Mouse (Mus musculus): ENCODE measurements around the gene Tbcd.

Tbcd gene

DNA sequence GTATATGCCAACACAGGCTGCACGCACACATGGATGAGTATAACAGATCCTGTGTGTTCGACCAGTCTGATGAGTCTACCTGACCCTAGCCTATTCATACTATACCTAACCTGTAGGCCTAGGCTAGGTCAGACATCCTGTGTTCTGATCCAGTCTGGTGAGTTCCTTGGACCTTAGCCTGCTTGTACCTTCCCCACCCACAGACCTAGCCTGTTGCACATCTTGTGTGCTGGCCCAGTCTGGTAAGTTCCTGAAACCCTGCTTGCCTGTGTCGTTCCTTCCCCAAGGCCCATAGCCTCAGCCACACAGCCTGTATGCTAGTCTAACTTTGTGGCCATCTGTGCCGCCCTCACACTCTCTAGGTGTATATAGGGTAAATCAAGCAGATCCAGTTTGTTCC, 112.5 kb downstream of the Tbcd start:
- no peak for DNase-seq (ENCODE audit: low read depth)

DNA sequence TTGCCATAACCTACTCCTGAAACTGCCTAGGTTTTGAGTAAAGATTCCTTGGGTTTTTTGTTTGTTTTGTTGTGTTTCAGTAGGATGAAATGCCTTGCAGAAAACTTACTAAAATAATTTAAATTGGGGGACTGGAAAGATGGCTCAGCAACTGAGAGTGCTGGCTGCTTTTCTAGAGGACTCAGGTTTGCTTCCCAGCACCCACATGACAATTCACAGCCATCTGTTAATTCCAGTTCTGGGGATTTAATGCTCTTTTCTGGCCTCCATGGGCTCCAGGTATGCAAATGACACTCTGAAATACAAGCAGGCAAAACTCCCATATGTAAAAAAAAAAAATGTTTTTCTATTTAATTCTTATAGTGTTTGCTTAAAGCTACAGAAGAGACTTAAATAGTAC, 130.1 kb downstream of the Tbcd start:
- DNase-seq (ENCODE audit: low read depth) = no peak

DNA sequence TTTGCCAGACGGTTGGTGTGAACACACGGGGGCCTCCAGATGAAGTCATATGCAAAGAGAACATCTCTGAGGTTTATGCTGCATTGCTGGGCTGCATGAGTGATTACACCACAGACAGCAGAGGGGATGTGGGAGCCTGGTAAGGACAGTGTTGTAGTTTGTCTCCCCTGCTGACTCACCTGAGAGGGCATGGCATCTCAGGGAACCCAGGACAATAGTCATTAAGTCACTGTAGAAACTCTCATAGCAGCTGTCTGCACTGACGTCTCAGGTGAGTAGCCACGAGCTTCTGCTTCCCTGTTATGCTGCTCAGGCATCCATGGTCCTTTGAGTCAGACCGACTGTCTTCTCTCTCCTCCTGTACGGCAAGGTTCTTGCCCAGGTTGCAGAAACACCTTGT, 145.5 kb downstream of the Tbcd start:
- DNase-seq (ENCODE audit: low read depth) = no peak

DNA sequence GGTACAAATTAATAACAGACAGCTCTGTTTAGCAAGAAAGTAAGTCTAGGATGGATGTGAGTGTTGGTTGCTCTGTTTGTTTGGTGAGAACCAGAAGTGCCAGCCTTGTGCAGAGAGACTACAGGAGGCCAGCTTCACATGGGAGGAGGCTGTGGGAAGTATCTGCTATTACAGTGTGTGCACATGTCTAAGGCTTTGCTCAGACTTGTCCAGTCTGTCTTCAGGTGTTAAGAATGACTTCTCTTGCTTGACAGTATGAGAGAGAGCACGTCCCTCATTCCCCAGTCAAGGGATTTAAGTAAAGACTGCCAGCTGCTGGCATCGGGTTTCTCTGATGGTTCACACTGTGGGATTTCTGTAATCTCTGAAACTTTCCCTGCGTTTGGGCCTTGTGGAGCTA, 149.7 kb downstream of the Tbcd start:
- no peak for DNase-seq (ENCODE audit: low read depth)

DNA sequence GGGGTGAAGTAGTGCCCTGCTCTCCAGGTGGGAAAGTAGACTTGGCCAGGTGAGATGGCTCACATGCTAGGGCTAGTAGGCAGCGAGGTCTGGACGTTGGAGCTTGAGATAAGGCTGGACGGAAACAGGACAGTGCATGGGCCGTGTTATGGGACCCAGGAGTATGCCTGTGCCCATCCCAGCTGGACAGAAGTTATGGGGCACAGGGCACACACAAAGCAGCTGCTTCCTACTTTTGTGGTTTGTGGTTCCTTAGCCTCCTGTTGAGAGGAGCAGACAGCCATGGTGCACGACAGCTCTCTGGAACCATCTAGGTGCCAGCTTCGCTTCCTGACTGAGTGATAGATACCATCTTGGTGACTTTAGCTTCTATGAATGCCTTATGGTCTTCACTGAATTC, 153.9 kb downstream of the Tbcd start:
- DNase-seq (ENCODE audit: low read depth) = peak; percentile 76

DNA sequence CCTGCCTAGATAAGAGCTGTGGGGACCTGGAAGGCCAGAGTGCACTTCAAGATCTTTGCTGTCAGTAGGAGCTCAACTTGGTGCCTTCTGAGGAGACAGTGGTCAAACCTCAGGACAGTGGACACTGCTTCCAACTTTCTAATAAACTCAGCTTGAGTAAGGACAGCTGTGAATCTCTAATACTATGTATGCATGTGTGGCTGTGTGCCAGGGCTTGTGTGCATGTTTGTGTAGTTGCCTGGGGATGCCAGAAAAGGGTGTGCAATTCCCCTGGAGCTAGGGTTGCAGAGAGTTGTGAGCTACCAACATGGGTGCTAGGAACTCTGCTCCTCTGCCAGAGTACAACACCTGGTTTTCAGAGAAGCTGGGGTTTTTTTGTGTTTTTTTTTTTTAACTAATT, 159.2 kb downstream of the Tbcd start:
- DNase-seq (ENCODE audit: low read depth) = no peak

DNA sequence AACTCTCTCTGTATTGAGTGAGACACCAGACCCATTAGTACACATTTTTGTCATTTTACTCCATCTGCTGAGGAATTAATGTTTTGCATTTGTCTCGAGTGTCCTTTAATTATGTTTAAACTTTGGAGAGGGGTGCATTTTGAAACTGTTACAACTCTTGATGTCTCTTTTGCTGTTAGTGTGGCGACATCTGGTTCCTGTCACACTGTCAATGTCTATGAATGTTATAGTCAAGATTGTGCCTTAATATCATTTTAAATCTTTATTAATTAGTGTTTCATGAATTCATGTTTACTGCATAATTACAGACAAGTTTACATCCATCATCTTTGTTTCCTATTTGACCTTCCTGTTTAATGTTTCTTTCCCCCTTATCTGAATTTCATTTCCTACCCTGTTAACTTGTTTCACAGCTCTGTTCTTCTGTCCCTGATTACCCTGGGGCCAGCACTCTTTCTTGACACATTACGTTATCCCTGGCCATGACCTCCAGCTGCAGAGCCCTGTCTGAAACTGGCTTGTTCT, 164.3 kb downstream of the Tbcd start:
- no peak for DNase-seq (ENCODE audit: low read depth)

DNA sequence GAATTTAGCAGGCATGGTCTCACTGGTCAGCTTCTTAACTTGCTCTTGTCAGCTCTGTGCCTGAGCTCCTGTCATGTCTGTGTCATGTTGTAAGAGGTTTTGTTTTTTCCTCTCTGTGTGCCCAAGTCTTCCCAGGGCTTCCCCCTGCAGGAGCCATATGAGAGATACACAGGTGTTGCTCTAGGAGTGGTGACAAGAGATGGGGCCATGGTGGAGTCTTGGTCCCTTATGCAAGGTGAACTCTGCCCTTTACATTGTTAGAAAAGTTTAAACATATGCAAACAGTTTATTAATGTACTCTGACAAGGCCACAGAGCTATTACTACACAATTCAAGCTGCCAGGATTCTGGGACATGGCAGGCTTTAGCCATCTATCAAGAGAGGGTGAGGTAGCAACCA, 164.8 kb downstream of the Tbcd start:
- DNase-seq (ENCODE audit: low read depth) = no peak

DNA sequence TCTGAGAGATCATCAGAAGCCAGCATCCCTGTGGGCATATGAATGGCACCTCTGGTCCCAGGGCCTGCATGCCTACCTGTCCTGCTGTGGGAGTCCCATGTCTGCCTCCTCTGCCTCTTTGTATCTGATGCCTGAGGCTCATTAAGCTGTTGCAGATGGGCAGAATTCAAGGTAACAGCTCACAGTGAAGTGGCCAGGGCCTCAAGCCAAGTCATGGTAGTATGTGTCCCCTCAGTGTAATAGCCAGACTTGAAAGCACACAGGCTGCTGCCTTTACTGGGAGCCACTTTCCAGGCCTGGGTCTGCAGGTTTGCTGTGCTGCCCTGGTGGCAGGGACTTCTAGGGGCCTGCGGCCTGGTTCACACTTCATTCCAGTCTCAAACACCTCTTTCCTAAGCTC, 165.6 kb downstream of the Tbcd start:
- DNase-seq (ENCODE audit: low read depth) = no peak

DNA sequence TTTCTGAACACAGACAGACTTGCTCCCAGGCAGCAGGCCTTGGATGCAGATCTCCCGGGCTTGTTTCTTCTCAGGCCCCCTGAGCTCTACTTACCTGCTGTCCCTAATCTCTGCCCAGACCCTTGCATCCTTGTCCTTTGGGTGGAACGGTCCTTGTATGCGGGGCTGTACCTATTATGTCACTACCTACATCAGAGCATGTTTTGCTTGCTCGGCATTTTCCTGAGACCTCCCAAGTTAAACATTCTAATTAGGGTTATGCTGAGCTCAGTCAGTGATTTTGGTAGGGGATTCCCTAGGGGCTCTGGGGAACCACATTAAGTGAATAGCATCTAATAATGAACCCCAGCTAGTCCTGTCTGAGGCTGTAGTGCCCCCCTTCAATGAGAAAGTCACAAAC, 173.3 kb downstream of the Tbcd start:
- DNase-seq (ENCODE audit: low read depth) = no peak

DNA sequence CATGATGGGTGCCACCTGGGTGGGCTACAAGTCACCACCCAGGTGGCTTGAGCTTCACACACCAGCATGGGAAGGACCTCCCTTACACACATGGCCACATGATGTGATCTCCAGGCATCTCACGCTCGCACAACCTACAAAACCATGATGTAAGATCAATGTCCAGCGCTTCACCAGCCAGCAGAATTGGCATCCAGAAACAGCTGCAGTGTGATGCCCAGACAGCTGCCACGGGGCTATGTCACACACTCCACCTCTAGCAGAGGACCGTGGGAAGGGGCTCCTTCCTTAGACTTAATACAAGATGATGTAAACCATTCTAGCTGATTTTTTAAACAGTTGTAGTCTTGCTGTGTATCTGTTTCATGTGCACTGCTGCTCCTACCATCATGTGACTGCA, 175.8 kb downstream of the Tbcd start:
- no peak for DNase-seq (ENCODE audit: low read depth)

DNA sequence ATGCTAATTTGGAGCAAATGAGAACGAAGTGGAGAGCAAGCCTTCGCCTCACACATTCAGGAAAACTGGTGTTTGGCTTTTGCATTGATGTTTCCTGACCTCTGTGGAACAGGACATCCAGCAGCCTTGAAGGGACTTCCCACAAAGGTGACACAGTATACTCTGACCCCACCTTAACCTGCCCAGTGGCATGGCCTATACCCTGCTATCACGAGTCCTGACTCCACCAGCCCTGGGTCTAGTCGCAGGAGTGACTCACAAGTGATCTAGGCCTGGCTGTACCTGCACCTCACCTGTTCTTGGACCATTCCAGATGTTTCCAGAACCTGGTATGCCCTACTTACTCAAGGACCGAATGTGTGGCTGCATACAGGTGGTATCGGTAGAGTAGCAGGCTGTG, 177.8 kb downstream of the Tbcd start:
- DNase-seq (ENCODE audit: low read depth) = no peak

DNA sequence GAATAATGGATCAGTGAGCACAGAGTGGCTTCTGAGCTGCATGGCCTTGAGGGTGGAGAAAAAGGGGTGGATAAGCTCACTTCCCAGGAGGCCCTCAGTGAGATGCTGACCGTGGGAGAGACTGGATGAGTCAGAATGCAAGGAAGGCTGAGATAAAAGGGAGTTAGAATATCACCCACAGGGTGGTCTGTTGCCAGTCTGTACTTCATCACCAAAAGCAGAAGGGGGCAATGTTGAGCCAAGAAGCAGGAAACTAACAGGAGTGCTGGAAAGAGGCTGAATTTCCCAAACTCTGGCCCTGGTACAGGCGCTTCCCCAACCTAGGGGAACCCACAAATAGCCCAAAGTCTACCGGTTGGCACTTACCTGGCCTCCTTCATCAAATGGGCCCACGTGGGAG, 178.7 kb downstream of the Tbcd start:
- DNase-seq (ENCODE audit: low read depth) = peak; percentile 31

DNA sequence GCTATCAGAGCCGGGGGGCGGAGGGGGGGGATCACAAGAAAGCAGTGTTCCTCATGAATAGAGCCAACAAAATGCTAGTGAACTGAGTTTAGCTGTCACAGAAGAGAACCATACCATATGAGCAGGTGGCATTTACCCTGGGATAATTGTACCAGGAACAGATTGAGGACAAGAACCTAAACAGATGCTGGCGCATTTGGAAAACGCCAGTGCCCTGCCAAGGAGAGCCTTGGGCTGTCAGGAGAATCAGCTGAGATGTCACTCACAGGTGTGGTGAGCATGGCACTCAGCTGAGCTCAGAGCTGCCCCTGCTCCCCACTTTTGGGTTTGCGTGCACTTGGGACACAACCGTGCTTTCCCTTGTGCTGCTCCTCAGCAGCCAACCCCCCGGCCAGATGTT, 179.7 kb downstream of the Tbcd start:
- DNase-seq (ENCODE audit: low read depth) = no peak

DNA sequence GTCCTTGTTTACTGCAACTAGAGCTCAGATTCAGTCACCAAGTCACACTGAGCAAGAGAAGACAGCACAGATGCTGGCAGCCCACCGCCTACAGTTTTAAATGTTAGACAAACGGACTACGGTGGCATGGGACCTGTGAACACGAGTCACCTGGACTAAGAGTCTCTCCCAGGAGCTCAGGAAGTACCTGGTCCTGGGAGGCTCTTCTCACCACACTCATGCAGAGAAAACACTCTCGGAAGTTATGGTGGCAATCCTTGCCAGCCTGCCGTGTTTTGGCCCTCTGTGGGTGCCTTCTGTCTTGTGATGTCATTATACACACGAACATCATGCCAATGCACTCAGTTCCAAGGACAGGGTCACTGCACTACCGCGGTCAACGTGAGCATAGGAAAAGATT, 184.9 kb downstream of the Tbcd start:
- no peak for DNase-seq (ENCODE audit: low read depth)

DNA sequence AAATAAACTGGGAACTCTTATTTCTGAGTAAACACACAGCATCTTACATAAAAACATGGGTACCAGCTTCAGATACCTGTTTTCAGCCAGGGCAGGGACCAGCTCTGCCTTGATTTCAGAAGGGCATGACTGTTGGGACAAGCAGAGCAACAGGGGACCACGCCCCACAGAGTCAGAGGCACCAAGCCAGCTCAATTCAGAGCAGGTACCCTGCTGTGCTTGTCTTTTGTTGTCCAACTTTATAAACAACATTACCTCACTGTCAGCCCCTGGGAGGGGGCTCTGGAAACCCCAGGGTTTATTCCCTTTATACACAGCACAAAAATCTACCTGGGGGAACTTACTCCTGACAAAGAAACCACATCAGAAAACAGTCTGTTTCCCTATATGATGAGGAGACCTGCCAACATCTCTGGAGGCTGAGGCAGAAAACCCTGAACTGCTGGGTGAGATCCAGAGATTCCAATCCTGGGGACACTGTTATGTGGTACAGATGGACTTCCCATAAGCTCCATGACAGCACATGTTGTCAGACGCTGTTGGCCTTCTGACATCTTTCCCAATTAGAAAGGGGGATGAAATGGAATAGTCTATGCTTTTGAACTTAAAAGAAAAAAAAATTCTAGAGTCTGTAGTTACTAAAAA, 189.9 kb downstream of the Tbcd start:
- no peak for DNase-seq (ENCODE audit: low read depth)

DNA sequence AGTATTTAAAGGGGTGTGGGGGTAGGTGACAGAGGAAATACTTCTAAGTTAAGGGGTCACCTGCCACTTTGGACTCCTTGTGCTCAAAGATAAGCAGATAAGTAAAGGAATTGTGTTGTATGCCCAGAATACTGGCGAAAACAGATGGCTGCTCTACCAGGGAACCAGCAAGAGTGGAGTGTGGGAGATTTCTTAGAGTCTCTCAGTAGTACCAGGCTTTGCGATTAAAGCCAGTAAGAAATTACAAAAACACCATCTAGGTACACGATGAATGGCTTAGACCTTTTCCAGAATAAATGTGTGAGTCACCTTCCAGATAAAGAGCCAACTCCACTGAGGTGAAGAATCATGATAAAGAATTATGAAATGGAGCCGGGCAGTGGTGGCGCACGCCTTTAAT, 193.6 kb downstream of the Tbcd start:
- no peak for DNase-seq (ENCODE audit: low read depth)

DNA sequence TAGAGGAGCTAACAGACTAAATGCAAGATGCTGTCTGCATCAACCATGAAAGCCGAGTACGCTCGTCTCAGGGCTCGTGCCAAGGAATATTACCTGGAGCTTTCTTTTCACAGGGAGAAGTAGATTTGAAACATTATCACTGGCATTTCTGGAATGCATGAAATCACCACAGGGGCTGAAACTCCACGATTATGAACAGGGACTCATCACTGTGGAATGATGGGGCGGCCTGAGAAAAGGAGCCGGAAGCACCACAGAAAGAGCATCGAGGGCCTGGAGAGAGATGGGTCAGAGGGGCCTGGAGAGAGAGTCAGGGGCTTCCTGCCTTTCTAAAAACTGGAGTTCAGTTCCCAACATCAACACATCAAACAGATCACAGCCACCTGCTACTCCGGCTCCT, 195.6 kb downstream of the Tbcd start:
- DNase-seq (ENCODE audit: low read depth) = no peak

DNA sequence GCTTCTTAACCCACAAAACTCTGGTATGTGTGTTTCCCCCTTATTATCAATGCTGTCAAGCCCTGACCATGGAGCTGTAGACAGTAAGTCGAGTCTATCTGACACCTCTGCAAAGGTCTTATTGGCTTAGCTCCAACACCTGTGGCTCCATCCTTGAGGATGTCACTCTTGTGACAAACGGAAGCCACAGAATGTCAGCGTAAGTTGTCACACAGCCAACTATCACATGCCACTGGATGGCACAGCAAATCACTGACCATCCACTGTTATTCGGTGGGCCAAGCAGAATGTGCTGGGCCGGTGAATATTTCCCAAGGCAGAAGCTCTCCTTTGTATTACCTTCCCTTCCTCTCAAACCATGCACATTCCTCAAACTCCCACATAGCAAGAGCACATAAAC, 196.4 kb downstream of the Tbcd start:
- DNase-seq (ENCODE audit: low read depth) = no peak

DNA sequence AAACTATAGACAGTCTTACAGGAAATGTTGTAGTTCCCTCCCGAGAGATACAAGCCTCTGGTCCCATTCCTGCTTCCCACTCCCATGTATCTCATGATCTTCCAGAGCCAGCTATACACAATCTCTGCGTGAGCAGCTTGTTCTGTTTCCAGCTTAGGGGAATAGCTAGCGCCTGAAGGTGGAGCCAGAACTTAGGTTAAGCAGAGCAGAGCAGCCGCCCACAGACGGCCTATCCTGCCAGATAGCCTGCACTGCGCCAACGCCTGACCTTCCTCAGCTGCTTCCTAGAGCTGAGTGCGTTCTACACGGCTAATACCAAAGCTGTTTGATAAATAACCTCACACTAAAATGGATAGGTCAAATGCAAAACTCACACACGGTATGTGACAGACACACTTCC, 198.2 kb downstream of the Tbcd start:
- peak; percentile 45 for DNase-seq (ENCODE audit: low read depth)

DNA sequence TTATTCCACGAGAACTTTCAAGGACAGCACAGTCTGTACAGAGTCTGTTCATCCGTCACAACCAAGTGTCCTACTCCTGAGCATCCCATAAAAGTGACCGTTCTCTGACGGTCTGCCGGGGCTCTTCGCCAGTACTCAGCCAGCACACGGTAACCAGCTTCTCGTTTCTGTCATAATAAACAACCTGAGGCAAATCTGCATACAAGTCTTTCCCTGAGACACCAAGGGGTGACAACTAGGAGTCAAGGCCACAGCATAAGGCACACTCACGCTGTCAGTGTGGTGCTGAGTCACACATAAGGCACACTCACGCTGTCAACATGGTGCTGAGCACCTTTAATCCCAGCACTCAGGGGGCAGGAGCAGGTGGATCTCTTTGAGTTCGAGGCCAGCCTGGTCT, 198.9 kb downstream of the Tbcd start:
- peak; percentile 13 for DNase-seq (ENCODE audit: low read depth)

DNA sequence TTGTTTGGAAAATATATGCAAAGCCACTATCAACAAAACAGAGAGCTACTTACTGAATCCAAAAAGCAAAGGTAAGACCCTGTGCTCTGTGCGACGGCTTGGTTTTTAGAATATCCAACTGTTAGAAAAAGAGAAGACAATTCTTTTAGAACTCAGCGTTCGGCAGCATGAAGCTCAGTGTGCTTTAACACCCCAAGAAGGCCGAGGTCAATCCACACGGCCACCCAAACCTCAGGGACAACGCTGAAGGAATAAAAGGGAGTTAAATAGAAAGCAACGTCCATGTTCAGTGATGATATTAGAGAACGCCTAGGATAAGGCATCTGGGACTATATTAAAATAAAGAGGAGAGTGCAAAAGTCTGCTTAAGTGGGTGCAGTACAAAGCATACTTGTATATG, 199.8 kb downstream of the Tbcd start:
- no peak for DNase-seq (ENCODE audit: low read depth)

DNA sequence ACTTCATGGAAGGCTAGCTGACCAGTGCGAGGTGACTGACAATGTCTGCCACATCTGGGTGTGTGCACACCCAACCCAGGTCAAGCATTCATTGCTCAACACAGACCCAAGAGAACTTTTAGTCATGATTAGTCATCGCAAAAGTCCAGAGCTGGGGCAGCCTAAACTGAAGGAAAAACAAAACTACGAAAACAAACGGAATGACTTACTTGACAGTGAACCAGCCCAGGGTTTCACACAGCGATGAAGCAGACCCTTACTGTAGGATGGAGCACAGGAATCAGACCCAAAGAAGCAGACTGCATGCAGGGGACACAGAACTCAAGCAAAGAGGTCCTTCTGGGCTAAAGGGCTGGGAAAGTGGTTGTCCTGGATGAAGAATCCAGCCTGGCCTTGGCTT, 200.2 kb downstream of the Tbcd start:
- DNase-seq (ENCODE audit: low read depth) = peak; percentile 76

DNA sequence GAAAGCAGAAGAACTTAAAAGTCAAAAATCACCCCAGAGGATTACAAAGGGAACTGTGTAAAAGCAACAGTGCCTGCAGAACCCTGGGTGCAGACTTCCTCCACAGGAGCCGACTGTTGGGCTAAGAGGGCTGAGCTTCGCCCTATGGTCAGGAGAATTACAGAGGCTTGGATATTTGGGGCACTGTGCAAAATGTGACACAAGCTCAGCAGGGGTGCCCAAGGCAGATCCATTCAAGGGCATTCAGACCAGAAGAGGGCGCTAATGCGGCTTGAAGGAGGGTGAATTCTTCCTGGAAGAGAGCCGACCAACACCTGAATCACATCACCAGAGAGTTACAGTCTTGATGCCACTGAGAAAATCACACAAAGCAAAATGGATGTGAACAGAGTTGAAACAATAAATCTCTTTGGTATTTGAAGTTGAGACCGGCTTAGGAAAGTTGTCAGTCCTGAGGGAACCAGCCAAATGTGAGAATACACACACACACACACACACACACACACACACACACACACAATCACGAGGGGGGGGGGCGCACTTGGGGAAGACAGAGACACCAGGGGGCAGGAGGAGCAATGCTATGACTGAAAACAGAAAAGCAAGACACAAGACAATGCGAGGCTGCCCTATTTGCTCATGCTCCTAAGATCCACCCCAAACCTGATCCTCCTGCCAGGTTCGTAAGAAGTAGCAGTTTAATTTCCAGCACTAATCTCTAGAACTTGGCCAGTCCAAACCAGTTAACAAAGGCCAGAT, 201.0 kb downstream of the Tbcd start:
- DNase-seq (ENCODE audit: low read depth) = peak; percentile 78
